In genomic region chr10:25133581-25133980, GRCm38 (mm10) we compare ENCODE assay signal across 19 mouse cellular contexts.
DNase-seq lines count a peak whose midpoint lies in the region; ATAC-seq lines count a peak whose summit lies in the region.
"Had no signal": no experiment of that assay in that cellular context is flagged by ENCODE, and none has a peak within 500 bp of the region (broad histone marks: within the 10 kb centered on the region; RNA-seq: fewer than 3 reads in every experiment).

No protein-coding gene starts in this region.

- H3K9me3 ChIP-seq in liver, embryonic 11.5 days (ENCODE audit: control insufficient read depth, low read length) = no peaks in the 10 kb centered on the region
- H3K9me3 ChIP-seq in liver, embryonic 15.5 days (replicated peaks) = no peaks in the 10 kb centered on the region

- peak; percentile 95 for ATAC-seq in liver, embryonic 11.5 days (replicated peaks; ENCODE audit: low FRiP score)
- ATAC-seq in liver, embryonic 15.5 days (ENCODE audit: insufficient read depth) = peak; percentile 79
- ATAC-seq in megakaryocyte-erythroid progenitor cell, adult 5-6 weeks (replicated peaks; ENCODE audit: low FRiP score, low TSS enrichment, poor library complexity, severe bottlenecking) = peak; percentile 99
- ATAC-seq: forebrain, embryonic 13.5 days; forebrain, postnatal 0 days had no signal

- no peak overlapping the region for H3K9ac ChIP-seq in liver, embryonic 11.5 days (ENCODE audit: low read depth, low read length)
- no peak overlapping the region for H3K9ac ChIP-seq in liver, embryonic 15.5 days
- H3K9ac ChIP-seq: forebrain, embryonic 13.5 days; forebrain, postnatal 0 days; heart, embryonic 12.5 days; hindbrain, embryonic 15.5 days had no signal

- no peaks in the 10 kb centered on the region for H3K36me3 ChIP-seq in liver, embryonic 11.5 days (ENCODE audit: control insufficient read depth, insufficient read depth, low read length)
- no peaks in the 10 kb centered on the region for H3K36me3 ChIP-seq in liver, embryonic 15.5 days (replicated peaks)
- H3K36me3 ChIP-seq: embryonic facial prominence, embryonic 10.5 days; heart, embryonic 12.5 days; hindbrain, embryonic 15.5 days had no signal

- H3K4me2 ChIP-seq in liver, embryonic 11.5 days = no peak overlapping the region
- no peak overlapping the region for H3K4me2 ChIP-seq in liver, embryonic 15.5 days
- H3K4me2 ChIP-seq: forebrain, embryonic 13.5 days; heart, embryonic 12.5 days; hindbrain, embryonic 15.5 days had no signal

- no peaks in the 10 kb centered on the region for H3K4me1 ChIP-seq in liver, embryonic 11.5 days (replicated peaks; ENCODE audit: control insufficient read depth, insufficient read depth, low read length)
- H3K4me1 ChIP-seq in liver, embryonic 15.5 days (replicated peaks) = peaks cover 6% of the 10 kb centered on the region; the same call in 1 of the 2 replicates
- H3K4me1 ChIP-seq: forebrain, embryonic 13.5 days; heart, embryonic 12.5 days; hindbrain, embryonic 15.5 days had no signal

- no peaks in the 10 kb centered on the region for H3K27me3 ChIP-seq in liver, embryonic 11.5 days (replicated peaks; ENCODE audit: control insufficient read depth, insufficient read depth, low read length)
- no peaks in the 10 kb centered on the region for H3K27me3 ChIP-seq in liver, embryonic 15.5 days
- H3K27me3 ChIP-seq: forebrain, embryonic 13.5 days; heart, embryonic 12.5 days; hindbrain, embryonic 15.5 days had no signal

- H3K4me3 ChIP-seq in liver, embryonic 11.5 days (ENCODE audit: low read depth, low read length) = no peak overlapping the region
- no peak overlapping the region for H3K4me3 ChIP-seq in liver, embryonic 15.5 days (replicated peaks)
- H3K4me3 ChIP-seq: embryonic facial prominence, embryonic 10.5 days; forebrain, embryonic 13.5 days; gastrocnemius, adult 2 months; heart, embryonic 12.5 days; hindbrain, embryonic 15.5 days had no signal

- WGBS in liver, embryonic 11.5 days = 88% methylated on average over 1 of the region's 1 CpGs
- 47% methylated on average over 1 of the region's 1 CpGs for WGBS in liver, embryonic 15.5 days (ENCODE audit: insufficient replicate concordance)

- peak; percentile 30 for DNase-seq in c-Kit-positive CD71-positive TER-119-negative erythroid progenitor cells, embryonic 14.5 days (ENCODE audit: low read depth)
- DNase-seq in liver, embryonic 11.5 days (ENCODE audit: low spot score) = no peak
- DNase-seq in spleen, adult 12 weeks (ENCODE audit: low spot score) = no peak
- no peak for DNase-seq in natural killer cell, adult 2 months (ENCODE audit: low spot score in 2 of 2)
- DNase-seq in heart, adult 8-10 months (ENCODE audit: low spot score) = no peak
- DNase-seq: adrenal gland, postnatal 14 days; cerebellum, adult 2 months; cerebellum, postnatal 10 days; forebrain, postnatal 0 days; gastrocnemius, adult 2 months; gastrocnemius, postnatal 25 days; heart, adult 11 months; heart, postnatal 36 days had no signal

- no peak overlapping the region for H3K27ac ChIP-seq in liver, embryonic 11.5 days (ENCODE audit: low read depth, low read length)
- no peak overlapping the region for H3K27ac ChIP-seq in liver, embryonic 15.5 days (replicated peaks)
- H3K27ac ChIP-seq: embryonic facial prominence, embryonic 10.5 days; forebrain, embryonic 13.5 days; gastrocnemius, adult 2 months; hindbrain, embryonic 15.5 days had no signal
